Mouse (Mus musculus) right cerebral cortex, postnatal 14 days (tissue): ENCODE results near the gene Ercc1.

Experiments used
- DNase-seq: peaks from one replicate; pipeline ENCODE4 v3.0.0; 2022

Gene Ercc1

DNA sequence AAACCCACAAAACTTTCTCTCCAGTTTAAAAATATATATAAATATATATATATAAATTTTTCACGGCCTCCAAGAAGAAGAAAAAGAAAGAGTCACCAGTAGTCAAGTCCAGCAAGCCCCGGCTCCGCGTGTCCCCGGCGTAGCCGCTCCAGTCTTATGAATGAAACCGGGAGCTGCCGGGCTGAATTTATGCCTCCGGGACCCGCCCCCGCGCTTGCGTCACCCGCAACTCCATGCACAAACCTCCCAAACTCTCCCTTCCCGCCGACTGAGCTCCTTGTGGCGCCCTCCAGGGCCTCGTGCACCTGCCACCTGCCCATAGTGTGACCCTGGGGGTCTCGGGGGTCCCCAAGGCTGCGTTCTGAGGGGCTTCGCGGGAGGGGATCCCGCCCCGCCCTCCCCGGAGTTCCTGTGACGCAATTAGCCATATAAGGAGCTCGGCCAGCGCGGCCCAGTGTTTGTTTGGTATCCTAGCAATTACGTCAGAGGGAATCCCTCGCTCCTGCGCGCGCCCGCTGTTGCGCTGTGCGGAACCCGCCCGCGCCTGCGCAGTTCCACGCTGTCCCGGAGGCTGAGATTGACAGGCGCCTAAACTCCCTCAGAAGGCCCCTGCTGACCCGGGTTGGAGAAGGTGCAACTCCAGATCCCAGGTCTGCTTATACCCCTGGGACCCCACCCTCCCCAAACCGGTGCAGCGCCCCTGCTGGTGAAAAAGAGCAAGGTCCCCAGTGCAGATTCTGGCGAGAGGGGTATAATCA lies 34.5 kb upstream of the Ercc1 start, which contains the start of gene Fosb:
TSS of gene Fosb (minus strand) at position 168 of the 758 bp plus-strand sequence.
- peak; percentile 96 for DNase-seq

- no peak for DNase-seq
These were observed 32.6 kb upstream of the Ercc1 start for GRCm38 (mm10) chr7:19311991-19312390.

DNA sequence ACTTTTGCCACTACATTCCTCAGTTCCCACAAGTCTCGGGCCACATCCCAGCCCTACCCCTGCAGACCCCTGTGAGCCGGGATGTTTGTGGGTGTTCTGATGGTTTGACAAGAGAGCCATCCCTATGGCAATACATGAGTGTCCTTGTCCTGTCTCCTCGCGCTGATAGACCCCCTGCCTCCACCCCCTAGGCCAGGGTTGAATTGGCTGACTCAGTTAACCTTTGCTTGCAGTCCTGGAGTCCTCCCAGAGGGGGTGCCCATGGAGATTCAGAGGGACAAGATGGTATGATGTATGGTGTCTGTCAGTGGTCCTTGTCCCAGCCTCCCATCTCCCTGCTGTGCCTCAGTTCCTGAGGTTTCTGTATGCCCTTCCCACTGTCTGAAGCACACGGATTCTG lies 30.5 kb upstream of the Ercc1 start:
- DNase-seq, result no peak

- no peak for DNase-seq
These were observed 28.0 kb upstream of the Ercc1 start for GRCm38 (mm10) chr7:19316451-19317161.

DNA sequence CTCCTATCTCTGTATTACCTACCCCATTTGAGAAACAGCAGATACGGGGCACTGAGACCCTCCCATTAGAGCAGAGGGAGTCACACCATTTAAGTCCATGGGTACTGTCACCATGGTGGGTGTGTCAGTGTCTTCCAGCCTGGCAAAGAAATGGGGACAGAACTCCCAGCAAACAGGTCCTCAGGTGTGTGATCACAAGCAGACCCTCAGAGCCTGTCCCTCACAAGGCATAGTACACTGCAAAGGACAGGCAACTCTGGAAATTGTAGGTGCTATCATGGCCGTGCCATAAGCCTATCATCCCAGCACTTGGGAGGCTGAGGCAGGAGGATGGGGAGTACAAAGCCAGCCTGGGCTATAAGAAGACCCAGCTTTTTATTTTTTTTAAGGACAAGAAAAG lies 26.4 kb upstream of the Ercc1 start:
- no peak for DNase-seq

- no peak for DNase-seq
These were observed 25.9 kb upstream of the Ercc1 start for GRCm38 (mm10) chr7:19318676-19319075.

- DNase-seq, result no peak
These were observed 25.1 kb upstream of the Ercc1 start for GRCm38 (mm10) chr7:19319458-19319857.

DNA sequence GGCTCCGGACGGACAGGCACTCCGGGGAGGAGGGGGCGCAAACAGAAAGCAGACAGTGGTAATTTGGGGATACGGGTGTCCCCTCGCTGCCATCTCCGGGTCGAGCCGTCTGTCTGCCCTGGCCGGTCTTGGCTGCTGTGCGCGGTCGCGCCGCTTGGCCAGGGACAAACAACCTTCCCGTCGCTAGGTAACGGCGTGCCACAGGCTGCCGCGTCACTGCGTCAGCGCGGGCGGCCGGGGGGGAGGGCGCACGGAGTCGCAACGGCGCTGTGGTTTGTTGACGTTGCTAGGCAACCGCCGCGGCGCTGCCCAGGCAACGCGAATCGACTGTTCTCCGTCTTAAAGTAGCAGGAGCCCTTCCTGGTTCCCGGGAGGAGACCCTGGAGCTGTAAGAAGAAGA lies 24.7 kb upstream of the Ercc1 start:
- peak; percentile 97 for DNase-seq

DNA sequence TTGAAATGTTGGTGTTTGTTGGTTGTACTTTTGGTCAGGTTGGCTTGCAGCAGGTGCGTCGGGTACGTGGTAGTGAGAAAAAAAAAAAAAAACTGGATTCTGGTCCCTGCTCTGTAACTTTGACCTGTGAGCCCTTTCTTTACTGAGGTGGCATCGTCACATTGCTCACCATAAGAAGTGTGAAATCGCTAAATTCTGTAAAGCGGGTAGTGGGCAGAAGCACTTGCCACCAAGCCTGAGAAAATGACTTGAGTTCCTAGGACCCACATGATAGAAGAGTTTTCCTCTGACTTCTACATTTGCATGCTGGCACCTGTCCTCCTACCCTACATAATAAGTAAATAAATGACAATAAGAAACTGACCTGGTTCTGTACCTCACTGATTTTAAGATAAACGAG lies 23.9 kb upstream of the Ercc1 start:
- no peak for DNase-seq

GRCm38 (mm10) chr7:19321464-19321863 lies 23.1 kb upstream of the Ercc1 start:
- no peak for DNase-seq

- DNase-seq, result no peak
These were observed 22.1 kb upstream of the Ercc1 start for GRCm38 (mm10) chr7:19322489-19322888.

DNA sequence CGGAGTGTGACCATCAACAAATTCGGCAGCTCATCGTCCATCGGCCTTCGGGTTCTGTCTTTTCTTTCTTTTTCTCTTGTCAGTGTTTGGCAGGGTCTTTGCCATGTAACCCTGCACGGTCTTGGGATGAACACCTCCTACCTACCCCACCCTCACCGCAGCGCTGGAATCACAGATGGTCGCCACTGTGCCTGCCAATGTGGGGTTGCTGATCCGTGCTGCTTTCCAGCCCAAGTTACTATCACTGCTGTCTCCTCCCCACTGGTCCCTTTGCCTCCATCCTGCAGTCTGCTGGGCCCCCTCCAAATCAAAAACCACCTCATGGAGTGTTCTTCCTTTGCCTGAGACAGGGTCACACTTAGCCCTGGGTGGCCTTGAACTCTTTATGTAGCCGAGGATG lies 20.4 kb upstream of the Ercc1 start:
- no peak for DNase-seq

DNA sequence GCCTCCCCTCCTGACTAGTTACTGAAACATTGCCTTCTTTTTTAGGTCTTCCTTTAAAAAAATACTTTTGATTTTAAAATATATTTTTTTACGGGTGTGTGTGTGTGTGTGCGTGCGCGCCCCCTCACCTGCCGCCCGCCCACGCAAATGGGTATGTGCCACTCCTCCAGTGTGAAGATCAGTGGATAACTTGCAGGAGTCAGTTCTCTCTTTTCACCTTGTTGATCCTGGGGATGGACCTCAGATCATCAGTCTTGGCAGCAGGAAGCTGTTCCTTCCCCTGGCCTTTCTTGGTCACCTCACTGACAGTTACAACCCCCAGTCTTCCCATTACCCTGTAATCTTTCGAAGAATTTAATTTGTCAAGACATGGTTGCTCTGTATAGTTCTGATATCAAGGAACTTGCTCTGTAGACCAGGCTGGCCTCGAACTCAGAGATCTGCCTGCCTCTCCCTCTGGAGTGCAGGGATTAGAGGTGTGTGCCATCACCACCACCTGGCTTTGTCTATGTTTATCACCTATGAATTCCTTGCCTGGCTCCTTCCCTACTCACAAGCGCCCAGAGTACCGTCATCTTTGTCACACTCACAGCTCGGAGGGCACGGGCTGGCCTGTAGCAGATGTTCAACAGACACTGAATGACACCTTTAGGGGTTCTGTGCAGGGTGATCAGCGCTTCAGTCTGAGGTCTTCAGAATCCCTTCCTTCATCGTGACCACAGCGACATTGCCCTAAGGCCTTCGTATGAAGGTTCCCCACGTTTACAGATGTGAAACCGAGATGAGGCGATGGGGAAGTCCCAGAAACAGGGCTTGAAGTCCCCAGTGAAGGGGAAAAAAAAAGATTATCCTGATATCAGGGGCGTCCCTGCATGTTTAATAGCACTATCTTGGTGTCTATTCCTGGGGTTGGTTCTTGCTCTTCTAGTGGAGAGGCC lies 19.0 kb upstream of the Ercc1 start:
- no peak for DNase-seq

DNA sequence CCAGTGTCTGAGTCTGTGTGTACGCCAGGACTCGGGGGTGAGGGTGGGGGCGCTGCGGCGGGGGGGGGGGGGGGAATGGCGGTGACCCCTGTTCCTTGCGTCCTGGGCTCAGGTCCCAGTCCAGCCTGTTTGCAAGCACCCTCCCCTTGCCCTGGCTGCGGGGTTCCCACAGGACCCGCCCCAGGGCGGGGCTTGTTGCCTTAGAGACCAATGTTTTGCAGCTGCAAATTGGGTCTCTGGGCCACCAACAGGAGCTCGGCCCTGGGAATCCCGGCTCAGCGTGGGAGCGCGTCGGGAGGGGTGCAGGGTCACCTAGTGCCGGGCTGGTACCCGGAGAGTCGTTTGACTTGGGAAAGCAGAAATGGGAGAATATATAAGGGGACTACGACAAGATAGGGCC lies 18.2 kb upstream of the Ercc1 start:
- peak; percentile 68 for DNase-seq

DNA sequence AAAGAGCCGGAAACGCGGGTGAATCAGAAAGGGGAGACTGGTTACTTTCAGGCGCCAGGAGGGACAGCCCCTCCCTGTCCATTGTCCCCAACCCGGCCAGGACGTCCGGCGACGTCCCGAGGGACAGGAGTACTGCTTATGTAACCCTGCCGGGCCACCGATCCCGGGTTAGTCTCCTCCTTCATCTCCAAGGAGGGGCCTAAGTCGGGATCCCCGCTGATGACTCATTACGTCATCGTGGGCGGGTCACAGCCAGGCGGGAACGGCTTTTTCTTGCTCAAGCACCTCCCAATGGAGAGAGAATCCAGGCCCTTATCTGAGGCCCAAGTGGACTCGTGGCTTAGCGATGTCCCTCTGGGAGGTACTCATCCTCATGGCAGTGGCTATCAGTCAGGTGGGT lies 17.4 kb upstream of the Ercc1 start:
- peak; percentile 82 for DNase-seq

- DNase-seq, result no peak
These were observed 16.8 kb upstream of the Ercc1 start for GRCm38 (mm10) chr7:19327782-19328181.

- no peak for DNase-seq
These were observed 16.2 kb upstream of the Ercc1 start for GRCm38 (mm10) chr7:19328425-19328824.

DNA sequence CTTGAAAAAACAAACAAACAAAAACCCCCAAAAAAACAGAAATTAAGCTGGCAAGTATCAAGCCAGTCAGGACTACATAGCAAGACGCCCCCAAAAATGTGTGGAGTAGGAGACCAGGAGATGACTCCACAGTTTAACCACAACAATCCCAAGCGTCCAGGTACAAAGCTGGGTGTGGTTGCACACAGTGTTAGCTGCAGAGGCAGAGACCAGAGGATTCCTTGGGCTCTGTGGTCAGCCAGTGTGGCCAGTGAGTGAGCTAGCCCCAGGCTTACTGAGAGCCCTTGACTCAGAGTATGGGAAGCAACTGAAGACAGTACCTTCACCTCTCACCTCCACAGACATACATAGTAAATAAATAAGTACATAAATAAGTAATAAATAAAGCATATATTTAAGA lies 12.7 kb upstream of the Ercc1 start:
- DNase-seq, result no peak

DNA sequence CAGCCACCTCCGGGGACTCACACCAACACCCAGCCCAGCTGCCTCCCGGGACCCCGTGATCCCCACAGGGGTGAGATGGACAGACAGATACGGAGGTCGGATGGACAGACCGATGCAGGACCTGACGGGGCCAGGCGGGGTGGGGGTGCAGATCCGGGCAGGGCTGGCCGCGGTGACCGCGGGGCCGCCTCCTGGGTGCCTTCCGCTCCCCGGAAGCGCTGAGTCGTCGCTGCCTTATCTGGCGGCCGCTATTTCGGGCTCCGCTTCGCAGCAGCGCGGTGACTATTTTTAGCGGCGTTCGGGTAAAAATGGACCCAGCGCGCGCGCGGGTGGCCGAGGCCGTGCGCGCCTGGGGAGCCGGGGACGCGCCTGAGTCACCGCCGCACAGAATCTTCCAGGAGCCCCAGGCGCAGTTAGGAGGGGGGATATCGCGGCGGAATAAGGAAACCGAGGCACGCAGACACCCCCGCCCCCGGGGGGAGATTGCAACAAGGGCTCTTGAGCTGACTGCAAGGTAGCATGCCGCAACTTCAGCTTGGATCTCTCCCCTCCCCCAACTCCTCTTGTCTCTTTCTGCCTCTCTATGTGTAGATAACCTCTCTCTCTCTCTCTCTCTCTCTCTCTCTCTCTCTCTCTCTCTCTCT lies 11.7 kb upstream of the Ercc1 start:
- peak; percentile 88 for DNase-seq

GRCm38 (mm10) chr7:19335583-19335982 lies 9.0 kb upstream of the Ercc1 start:
- no peak for DNase-seq

DNA sequence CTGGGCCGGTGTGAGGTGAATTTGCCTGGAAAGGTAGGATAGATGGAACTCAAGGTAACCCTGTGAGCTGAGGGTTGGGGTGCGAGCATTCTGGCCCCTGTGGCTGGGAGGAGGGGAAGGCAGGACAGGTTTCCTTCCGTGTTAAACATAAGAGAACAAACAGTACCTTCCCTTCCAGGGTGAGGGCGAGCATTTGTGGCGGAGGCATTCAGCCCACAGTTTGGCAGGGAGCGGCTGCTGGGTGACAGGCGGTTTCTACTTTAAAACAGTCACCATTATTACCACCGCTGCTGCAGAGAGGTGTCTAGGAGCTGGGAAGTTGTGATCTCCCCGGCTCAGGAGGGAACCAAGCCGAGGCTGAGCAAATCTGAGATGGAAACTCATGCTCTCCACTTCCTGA lies 7.5 kb upstream of the Ercc1 start:
- DNase-seq, result no peak

- DNase-seq, result no peak
These were observed 6.5 kb upstream of the Ercc1 start for GRCm38 (mm10) chr7:19338060-19338459.

DNA sequence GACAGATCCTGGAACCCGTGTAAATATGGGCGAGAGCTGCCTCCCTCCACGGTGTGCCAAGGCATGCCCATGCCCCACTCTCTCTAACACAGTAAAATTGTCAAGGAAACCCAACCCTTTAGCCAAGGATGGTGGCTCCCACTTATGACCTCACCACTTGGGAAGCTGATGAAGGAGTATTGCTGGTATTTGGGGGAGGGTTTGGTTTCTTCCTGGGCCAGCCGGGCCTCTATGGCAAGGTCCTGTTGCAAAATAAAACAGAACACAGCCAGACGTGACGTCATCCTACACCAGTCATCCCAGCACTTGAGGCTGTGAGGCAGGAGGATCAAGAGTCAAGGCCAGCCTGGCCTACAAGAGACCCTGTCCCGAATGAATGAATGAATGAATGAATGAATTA lies 6.0 kb upstream of the Ercc1 start:
- no peak for DNase-seq
